Mouse (Mus musculus): ENCODE results near the gene Plscr4. TPM values are rescaled to one million over a fixed set of nuclear protein-coding genes. Genes with fewer than 3 reads are reported as not detected.

Plscr4 gene
- polyA plus RNA-seq, 1 experiment: 6.0 TPM

- DNase-seq: no peak
- TF ChIP-seq POLR2A (IDR thresholded peaks at IDR 0.05; ENCODE audit: borderline replicate concordance, insufficient read depth, low read length) (no peak), CTCF (IDR thresholded peaks at IDR 0.05; ENCODE audit: borderline replicate concordance, insufficient read depth, low read depth, low read length) (no peak)
- Histone ChIP-seq H3K27me3 (ENCODE audit: control insufficient read depth, insufficient read depth, low read length) (no peaks in the 10 kb centered on the region), H3K4me1 (ENCODE audit: control insufficient read depth, insufficient read depth, low read length) (no peaks in the 10 kb centered on the region), H3K27ac (ENCODE audit: insufficient read depth, low read length) (no peak overlapping the region), H3K4me3 (replicated peaks; ENCODE audit: insufficient read depth, low read depth, low read length) (no peak overlapping the region)
- WGBS: 93% methylated on average over 12 of the region's 12 CpGs
Observed at GRCm38 (mm10) chr9:92517036-92517435, 59.9 kb downstream of the Plscr4 start.

DNA sequence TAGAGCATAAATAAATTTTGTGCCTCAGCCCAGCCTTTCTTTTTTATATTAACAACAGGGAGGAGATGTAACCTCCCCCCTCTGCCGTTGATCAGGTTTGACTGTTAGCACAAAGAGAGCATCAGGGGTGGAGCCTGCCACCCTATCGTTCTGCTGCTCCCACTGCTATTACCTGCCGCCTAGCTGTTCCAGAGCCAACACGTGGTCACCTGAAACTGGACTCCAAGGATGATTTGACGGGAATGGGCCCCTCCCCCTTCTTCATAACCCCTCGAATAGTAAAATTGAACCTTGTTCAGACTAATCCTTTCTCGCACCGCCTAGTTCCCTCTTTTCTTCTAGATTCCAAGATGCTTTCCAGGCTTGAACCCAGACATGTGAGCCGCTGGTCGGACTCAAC, 63.6 kb downstream of the Plscr4 start:
- no peak for DNase-seq

GRCm38 (mm10) chr9:92524506-92524905, 67.3 kb downstream of the Plscr4 start:
- H3K27ac ChIP-seq (ENCODE audit: insufficient read depth, low read length): no peak overlapping the region
- no peaks in the 10 kb centered on the region for H3K4me1 ChIP-seq (ENCODE audit: control insufficient read depth, insufficient read depth, low read length)
- no peak for TF ChIP-seq POLR2A (IDR thresholded peaks at IDR 0.05; ENCODE audit: borderline replicate concordance, insufficient read depth, low read length)
- TF ChIP-seq CTCF (IDR thresholded peaks at IDR 0.05; ENCODE audit: borderline replicate concordance, insufficient read depth, low read depth, low read length): no peak
- no peaks in the 10 kb centered on the region; the same call in 1 of the 2 replicates for H3K27me3 ChIP-seq (ENCODE audit: control insufficient read depth, insufficient read depth, low read length)
- WGBS: 86% methylated on average over 4 of the region's 4 CpGs
- H3K4me3 ChIP-seq (replicated peaks; ENCODE audit: insufficient read depth, low read depth, low read length): no peak overlapping the region
- no peak for DNase-seq

More for the DNA sequence above, 63.6 kb downstream of the Plscr4 start:
- no peak for TF ChIP-seq CTCF (IDR thresholded peaks at IDR 0.05; ENCODE audit: borderline replicate concordance, insufficient read depth, low read depth, low read length)
- TF ChIP-seq POLR2A (IDR thresholded peaks at IDR 0.05; ENCODE audit: borderline replicate concordance, insufficient read depth, low read length): no peak
- 91% methylated on average over 10 of the region's 10 CpGs for WGBS
- Histone ChIP-seq H3K4me1 (ENCODE audit: control insufficient read depth, insufficient read depth, low read length) (no peaks in the 10 kb centered on the region), H3K27me3 (ENCODE audit: control insufficient read depth, insufficient read depth, low read length) (no peaks in the 10 kb centered on the region; the same call in 1 of the 2 replicates), H3K4me3 (replicated peaks; ENCODE audit: insufficient read depth, low read depth, low read length) (no peak overlapping the region), H3K27ac (ENCODE audit: insufficient read depth, low read length) (no peak overlapping the region)

DNA sequence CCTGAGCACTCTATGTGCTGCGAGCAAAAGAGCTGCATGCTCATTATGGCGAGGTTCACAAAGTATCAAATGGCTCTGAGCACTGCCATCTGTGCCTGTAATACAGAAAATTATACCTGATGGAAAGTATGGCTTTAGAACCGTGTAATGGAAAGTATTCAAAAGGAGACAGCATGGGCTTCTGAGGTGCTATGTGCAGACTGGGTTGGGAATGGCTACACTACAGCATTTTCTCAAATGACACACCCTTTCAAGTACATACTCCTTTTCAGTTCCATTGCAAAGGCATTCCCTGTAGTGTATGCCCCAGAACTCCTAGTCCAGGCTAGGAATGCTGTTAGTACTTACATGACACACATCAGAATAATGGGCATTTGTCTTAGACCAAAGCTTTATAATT, 72.9 kb downstream of the Plscr4 start:
- Histone ChIP-seq H3K4me3 (replicated peaks; ENCODE audit: insufficient read depth, low read depth, low read length) (no peak overlapping the region), H3K27me3 (ENCODE audit: control insufficient read depth, insufficient read depth, low read length) (no peaks in the 10 kb centered on the region), H3K27ac (ENCODE audit: insufficient read depth, low read length) (no peak overlapping the region), H3K4me1 (ENCODE audit: control insufficient read depth, insufficient read depth, low read length) (no peaks in the 10 kb centered on the region)
- TF ChIP-seq POLR2A (IDR thresholded peaks at IDR 0.05; ENCODE audit: borderline replicate concordance, insufficient read depth, low read length) (no peak), CTCF (IDR thresholded peaks at IDR 0.05; ENCODE audit: borderline replicate concordance, insufficient read depth, low read depth, low read length) (no peak)
- 77% methylated on average over 3 of the region's 3 CpGs for WGBS
- DNase-seq: no peak

- no peak for TF ChIP-seq POLR2A (IDR thresholded peaks at IDR 0.05; ENCODE audit: borderline replicate concordance, insufficient read depth, low read length)
- no peak for TF ChIP-seq CTCF (IDR thresholded peaks at IDR 0.05; ENCODE audit: borderline replicate concordance, insufficient read depth, low read depth, low read length)
- Histone ChIP-seq H3K4me3 (replicated peaks; ENCODE audit: insufficient read depth, low read depth, low read length) (no peak overlapping the region), H3K27me3 (ENCODE audit: control insufficient read depth, insufficient read depth, low read length) (no peaks in the 10 kb centered on the region), H3K4me1 (ENCODE audit: control insufficient read depth, insufficient read depth, low read length) (peaks cover 3% of the 10 kb centered on the region; the same call in 1 of the 2 replicates), H3K27ac (ENCODE audit: insufficient read depth, low read length) (no peak overlapping the region)
- WGBS: 30% methylated on average over 6 of the region's 6 CpGs
- peak in 1 of 2 experiments; percentile 39 for DNase-seq
Observed at GRCm38 (mm10) chr9:92537735-92538134, 80.6 kb downstream of the Plscr4 start.

GRCm38 (mm10) chr9:92538216-92538615, 81.0 kb downstream of the Plscr4 start:
- no peaks in the 10 kb centered on the region for H3K27me3 ChIP-seq (ENCODE audit: control insufficient read depth, insufficient read depth, low read length)
- peaks cover 3% of the 10 kb centered on the region; the same call in 1 of the 2 replicates for H3K4me1 ChIP-seq (ENCODE audit: control insufficient read depth, insufficient read depth, low read length)
- TF ChIP-seq POLR2A (IDR thresholded peaks at IDR 0.05; ENCODE audit: borderline replicate concordance, insufficient read depth, low read length) (no peak), CTCF (IDR thresholded peaks at IDR 0.05; ENCODE audit: borderline replicate concordance, insufficient read depth, low read depth, low read length) (no peak)
- 55% methylated on average over 6 of the region's 6 CpGs for WGBS
- no peak overlapping the region for H3K4me3 ChIP-seq (replicated peaks; ENCODE audit: insufficient read depth, low read depth, low read length)
- no peak overlapping the region for H3K27ac ChIP-seq (ENCODE audit: insufficient read depth, low read length)
- DNase-seq: no peak

Other genes starting within 250 kb of the Plscr4 start
- gene Plscr1, start 207.6 kb upstream of the Plscr4 start, polyA plus RNA-seq (2012; rRNA removed): 6.0 and 6.8 TPM in 2 replicates
- 4.0 and 4.4 TPM in 2 replicates for gene Plscr2, start 181.8 kb upstream of the Plscr4 start, polyA plus RNA-seq (2012; rRNA removed)
- not detected in 2 replicates for gene 1700057G04Rik, start 148.0 kb upstream of the Plscr4 start, polyA plus RNA-seq (2012; rRNA removed)
- gene Plod2, start 84.8 kb downstream of the Plscr4 start, polyA plus RNA-seq (2012; rRNA removed): 9.7 and 10.3 TPM in 2 replicates